Mouse (Mus musculus) cerebellum, adult 2 months (tissue): Measurements from ENCODE around the gene Bcl2.

ENCODE experiments used
- CTCF ChIP-seq: fragments of 200-500 bp; IDR thresholded peaks from 2 replicates; pipeline ENCODE4 v1.5.1; 2011; ENCODE audit warnings: low read depth, mild to moderate bottlenecking, control low read depth, low read length, moderate library complexity, borderline replicate concordance; ENCODE audit not compliant: insufficient read depth
- POLR2A ChIP-seq: fragments of 200-500 bp; IDR thresholded peaks from 2 replicates; pipeline ENCODE4 v1.6.1; 2011; ENCODE audit warnings: low read length, control low read depth, borderline replicate concordance; ENCODE audit not compliant: insufficient read depth

- TF ChIP-seq CTCF (peak; percentile 35; the same call in 1 of the 2 replicates), POLR2A (no peak)
Measured at GRCm38 (mm10) chr1:106738092-106738491, 24.0 kb upstream of the Bcl2 start.
